22 mouse cellular contexts compared by ENCODE assay signal in the genomic region with DNA sequence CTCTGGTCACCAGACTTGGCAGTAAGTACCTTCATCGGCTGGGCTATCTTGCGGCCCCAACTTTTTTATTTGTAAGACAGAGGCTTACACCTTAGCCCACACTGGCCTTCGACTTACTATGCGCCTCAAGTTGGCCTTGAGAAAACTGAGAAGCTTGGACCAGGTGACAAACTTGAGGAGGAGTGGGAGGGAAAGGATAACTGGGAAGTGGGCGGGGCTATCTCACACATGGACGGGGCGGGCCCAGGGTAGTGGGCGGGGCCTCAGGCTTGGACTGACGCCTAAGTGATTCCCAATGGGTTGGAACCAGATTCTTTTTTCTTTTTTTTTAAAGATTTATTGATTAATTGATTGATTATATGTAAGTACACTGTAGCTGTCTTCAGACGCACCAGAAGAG. TPM values are rescaled to one million over a fixed set of nuclear protein-coding genes. Genes with fewer than 3 reads are reported as not detected.
DNase-seq lines count a peak whose midpoint lies in the region; ATAC-seq lines count a peak whose summit lies in the region.
"Had no signal": no experiment of that assay in that cellular context is flagged by ENCODE, and none has a peak within 500 bp of the region (broad histone marks: within the 10 kb centered on the region; RNA-seq: fewer than 3 reads in every experiment).

No protein-coding gene starts in this region.

- no peaks in the 10 kb centered on the region for H3K36me3 ChIP-seq in kidney, embryonic 16.5 days (ENCODE audit: insufficient read depth, low read length)
- H3K36me3 ChIP-seq: midbrain, embryonic 13.5 days had no signal

- H3K9ac ChIP-seq in kidney, embryonic 16.5 days (replicated peaks; ENCODE audit: low read length), result no peak overlapping the region
- H3K9ac ChIP-seq: forebrain, embryonic 13.5 days; midbrain, embryonic 13.5 days had no signal

- no peak overlapping the region for H3K27ac ChIP-seq in kidney, embryonic 16.5 days (ENCODE audit: low read length)
- H3K27ac ChIP-seq: forebrain, embryonic 13.5 days; midbrain, embryonic 13.5 days had no signal

- DNase-seq in kidney, postnatal 10 days, result peak; percentile 43
- DNase-seq in retina, embryonic 14.5 days (ENCODE audit: low spot score), result peak; percentile 21
- DNase-seq in retina, postnatal 1 day, result no peak
- DNase-seq in testis, postnatal 14 days (ENCODE audit: low spot score), result peak; percentile 45
- no peak for DNase-seq in spleen, adult 18-20 months
- DNase-seq: adrenal gland, postnatal 10 days; B cell, adult 2 months; cerebellum, adult 2 months; gastrocnemius, postnatal 25 days; heart, postnatal 14 days; thymus, postnatal 36 days had no signal

- ATAC-seq in kidney, embryonic 16.5 days (ENCODE audit: low FRiP score, low TSS enrichment), result no peak
- peak; percentile 39 for ATAC-seq in granulocyte monocyte progenitor cell, adult 5-6 weeks (replicated peaks; ENCODE audit: poor library complexity, severe bottlenecking)
- no peak for ATAC-seq in monocyte, adult 5-6 weeks (replicated peaks; ENCODE audit: insufficient number of reproducible peaks, low FRiP score, low TSS enrichment, poor library complexity, severe bottlenecking)
- ATAC-seq: forebrain, embryonic 13.5 days; hindbrain, embryonic 16.5 days; intestine, postnatal 0 days; midbrain, embryonic 13.5 days had no signal

- no peaks in the 10 kb centered on the region for H3K27me3 ChIP-seq in kidney, embryonic 16.5 days (ENCODE audit: insufficient read depth, low read length)
- H3K27me3 ChIP-seq: forebrain, embryonic 13.5 days had no signal

- H3K4me3 ChIP-seq in kidney, embryonic 16.5 days (ENCODE audit: low read length), result no peak overlapping the region
- H3K4me3 ChIP-seq: forebrain, embryonic 13.5 days; midbrain, embryonic 13.5 days had no signal

- no peaks in the 10 kb centered on the region for H3K4me1 ChIP-seq in kidney, embryonic 16.5 days (ENCODE audit: insufficient read depth, low read length)
- H3K4me1 ChIP-seq: midbrain, embryonic 13.5 days had no signal

- no peak overlapping the region for H3K4me2 ChIP-seq in kidney, embryonic 16.5 days (replicated peaks; ENCODE audit: low read depth, low read length)
- H3K4me2 ChIP-seq: forebrain, embryonic 13.5 days; midbrain, embryonic 13.5 days had no signal

- WGBS in kidney, embryonic 16.5 days, result 29% methylated on average over 10 of the region's 10 CpGs

- no peaks in the 10 kb centered on the region for H3K9me3 ChIP-seq in kidney, embryonic 16.5 days (ENCODE audit: low read length)
- H3K9me3 ChIP-seq: forebrain, embryonic 13.5 days; midbrain, embryonic 13.5 days had no signal

RNA-seq across cellular contexts. Expression of gene Exosc6, which starts 11.3 kb away (rescaled TPM):
- polyA plus RNA-seq in kidney, embryonic 16.5 days (2015; fragmentation: Nextera tagmentation; extraction: Ambion mirVana), result 19.1 TPM in 2 replicates
- total RNA-seq in granulocyte monocyte progenitor cell, adult 5-6 weeks (2014; fragmentation: Nextera tagmentation), result 11.5 and 12.5 TPM in 2 replicates
- 31.8 and 32.7 TPM in 2 replicates for total RNA-seq in granulocyte monocyte progenitor cell, adult 5-6 weeks (2017)
- total RNA-seq in monocyte, adult 5-6 weeks (2017), result 3.1 to 8.9 TPM (median 5.7 TPM) in 3 replicates
- total RNA-seq: adrenal gland, postnatal 10 days; gastrocnemius, postnatal 25 days; heart, postnatal 14 days; layer of hippocampus, postnatal 25 days; left cerebral cortex, postnatal 25 days; liver, adult 2 months had no signal
- polyA plus RNA-seq: cerebellum, adult 2 months; forebrain, embryonic 13.5 days; hindbrain, embryonic 16.5 days; liver, adult 2 months; midbrain, embryonic 13.5 days; stomach, embryonic 16.5 days had no signal

RNA-seq across cellular contexts. Expression of gene Clec18a, which starts 24.8 kb away (rescaled TPM):
- 87.0 and 94.7 TPM in 2 replicates for polyA plus RNA-seq in kidney, embryonic 16.5 days (2015; fragmentation: Nextera tagmentation; extraction: Ambion mirVana)
- not detected in 2 replicates for total RNA-seq in granulocyte monocyte progenitor cell, adult 5-6 weeks (2014; fragmentation: Nextera tagmentation)
- 0.13 TPM in 1 of 2 replicates, not detected in the other for total RNA-seq in granulocyte monocyte progenitor cell, adult 5-6 weeks (2017)
- total RNA-seq in monocyte, adult 5-6 weeks (2017), result not detected in 3 replicates
- total RNA-seq: liver, adult 2 months had no signal
- polyA plus RNA-seq: intestine, postnatal 0 days; liver, adult 2 months; stomach, embryonic 16.5 days had no signal

RNA-seq across cellular contexts. Expression of gene Pdpr, which starts 27.0 kb away (rescaled TPM):
- 10.5 and 12.7 TPM in 2 replicates for polyA plus RNA-seq in kidney, embryonic 16.5 days (2015; fragmentation: Nextera tagmentation; extraction: Ambion mirVana)
- total RNA-seq in granulocyte monocyte progenitor cell, adult 5-6 weeks (2014; fragmentation: Nextera tagmentation), result 11.5 and 15.4 TPM in 2 replicates
- 16.9 and 18.5 TPM in 2 replicates for total RNA-seq in granulocyte monocyte progenitor cell, adult 5-6 weeks (2017)
- total RNA-seq in monocyte, adult 5-6 weeks (2017), result 14.7 to 21.9 TPM (median 18.5 TPM) in 3 replicates

RNA-seq across cellular contexts. Expression of gene Aars, which starts 34.5 kb away (rescaled TPM):
- 57.7 and 66.3 TPM in 2 replicates for polyA plus RNA-seq in kidney, embryonic 16.5 days (2015; fragmentation: Nextera tagmentation; extraction: Ambion mirVana)
- total RNA-seq in granulocyte monocyte progenitor cell, adult 5-6 weeks (2014; fragmentation: Nextera tagmentation), result 30.7 and 40.0 TPM in 2 replicates
- 44.4 and 45.5 TPM in 2 replicates for total RNA-seq in granulocyte monocyte progenitor cell, adult 5-6 weeks (2017)
- 21.3 to 43.8 TPM (median 39.0 TPM) in 3 replicates for total RNA-seq in monocyte, adult 5-6 weeks (2017)

RNA-seq across cellular contexts. Expression of gene Ddx19b, which starts 35.9 kb away (rescaled TPM):
- 6.2 and 6.8 TPM in 2 replicates for polyA plus RNA-seq in kidney, embryonic 16.5 days (2015; fragmentation: Nextera tagmentation; extraction: Ambion mirVana)
- total RNA-seq in granulocyte monocyte progenitor cell, adult 5-6 weeks (2014; fragmentation: Nextera tagmentation), result 7.8 and 22.1 TPM in 2 replicates
- 13.5 and 16.9 TPM in 2 replicates for total RNA-seq in granulocyte monocyte progenitor cell, adult 5-6 weeks (2017)
- 11.0 to 15.2 TPM (median 14.4 TPM) in 3 replicates for total RNA-seq in monocyte, adult 5-6 weeks (2017)

Comparison
In these comparisons a context has a peak if more than half of its experiments do, and no peak if none do; other contexts are left out.
1. DNase-seq: peak in kidney, postnatal 10 days (single experiment), retina, embryonic 14.5 days (single experiment) and testis, postnatal 14 days (single experiment); none in retina, postnatal 1 day (single experiment) and spleen, adult 18-20 months (0 of 2).